Mouse (Mus musculus) retina, postnatal 1 day (tissue): ENCODE measurements at regions not wholly inside any gene's neighbourhood (a gene's known extent, or its start where the extent isn't known, plus 50 kb on each side); places are given as distances from the start of the nearest gene placed in this dataset.

Experiments used
- DNase-seq: peaks from one replicate; pipeline ENCODE4 v3.0.0-alpha.2; 2012

- DNase-seq = peak; percentile 39
Measured at GRCm38 (mm10) chr6:111911997-111912396, 361.6 kb upstream of the Lmcd1 start.

DNA sequence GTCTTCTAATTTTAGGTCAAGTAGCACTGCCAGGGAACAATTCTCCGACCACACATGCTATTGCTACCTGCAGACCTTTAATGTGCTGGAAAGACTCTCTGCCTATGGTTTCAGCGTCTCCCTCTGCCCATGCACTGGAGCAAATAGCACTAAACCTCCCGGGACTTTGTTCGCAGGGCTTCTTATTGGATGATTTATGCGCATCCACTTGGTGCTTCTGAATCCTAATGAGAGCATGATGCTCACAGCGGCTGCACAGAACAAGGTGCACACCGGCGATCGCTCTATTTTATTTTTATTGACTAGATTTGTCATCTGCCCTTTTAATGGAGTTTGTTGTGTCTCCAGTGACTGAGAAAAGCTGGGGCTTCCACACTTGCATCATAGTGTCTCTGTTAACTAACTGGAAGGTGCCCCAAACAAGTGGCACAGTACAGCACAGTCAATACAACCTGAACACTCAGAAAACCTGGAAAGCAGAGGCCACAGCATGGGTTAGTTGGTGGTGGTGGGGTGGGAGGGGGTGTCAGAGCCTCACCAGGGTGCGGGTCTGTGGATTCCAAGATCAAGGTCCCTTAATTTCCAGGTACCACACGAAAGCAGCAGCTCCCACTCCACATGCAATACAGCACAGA lies 359.7 kb upstream of the Lmcd1 start:
- DNase-seq = no peak

DNA sequence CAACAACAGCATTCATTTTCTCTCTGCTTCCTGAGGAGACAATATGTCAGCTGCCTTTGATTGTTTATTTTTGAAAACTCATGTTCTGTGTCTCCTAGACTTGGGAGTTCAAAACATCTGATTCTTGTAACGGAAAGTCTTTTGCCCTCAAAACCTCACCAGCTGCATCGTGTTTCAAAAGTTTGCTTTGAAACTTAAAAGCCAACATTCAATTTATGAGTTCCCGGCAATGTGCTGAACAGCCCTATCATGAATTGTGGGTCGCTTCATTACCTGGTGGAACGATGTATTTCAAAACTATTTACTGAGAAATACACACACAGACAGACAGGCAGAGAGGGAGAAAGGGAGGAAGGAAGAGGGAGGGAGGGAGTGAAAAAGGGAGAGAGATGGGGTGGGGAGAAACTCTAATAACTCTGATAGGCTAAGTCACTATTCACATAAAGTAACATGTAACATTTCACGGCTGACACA lies 356.3 kb upstream of the Lmcd1 start:
- no peak for DNase-seq

- DNase-seq = no peak
Measured at GRCm38 (mm10) chr6:111917868-111918597, 355.5 kb upstream of the Lmcd1 start.

- no peak for DNase-seq
Measured at GRCm38 (mm10) chr6:111932596-111932995, 341.0 kb upstream of the Lmcd1 start.

- peak; percentile 80 for DNase-seq
Measured at GRCm38 (mm10) chr6:111954401-111954800, 319.2 kb upstream of the Lmcd1 start.

GRCm38 (mm10) chr6:111965766-111966165 lies 307.8 kb upstream of the Lmcd1 start:
- DNase-seq = no peak

GRCm38 (mm10) chr6:111985452-111985851 lies 288.1 kb upstream of the Lmcd1 start:
- DNase-seq = no peak

DNA sequence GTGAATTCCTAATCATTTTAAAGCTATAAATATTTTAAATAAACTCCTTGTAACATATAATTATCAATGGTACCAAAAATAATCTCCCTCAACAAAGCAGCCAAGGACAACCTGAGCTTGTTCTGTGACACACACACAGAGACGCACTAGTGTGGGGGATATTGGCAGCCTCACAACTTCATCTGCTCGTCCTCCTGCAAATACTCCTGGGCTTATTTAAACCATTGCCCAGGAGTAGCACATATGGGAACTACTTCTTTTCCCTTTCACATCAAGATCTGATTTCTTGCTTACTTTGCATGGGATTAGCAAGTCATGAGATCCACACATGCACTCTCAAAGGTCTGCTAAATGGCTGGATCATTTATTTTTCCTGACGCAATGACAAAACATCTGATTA lies 277.7 kb upstream of the Lmcd1 start:
- no peak for DNase-seq

DNA sequence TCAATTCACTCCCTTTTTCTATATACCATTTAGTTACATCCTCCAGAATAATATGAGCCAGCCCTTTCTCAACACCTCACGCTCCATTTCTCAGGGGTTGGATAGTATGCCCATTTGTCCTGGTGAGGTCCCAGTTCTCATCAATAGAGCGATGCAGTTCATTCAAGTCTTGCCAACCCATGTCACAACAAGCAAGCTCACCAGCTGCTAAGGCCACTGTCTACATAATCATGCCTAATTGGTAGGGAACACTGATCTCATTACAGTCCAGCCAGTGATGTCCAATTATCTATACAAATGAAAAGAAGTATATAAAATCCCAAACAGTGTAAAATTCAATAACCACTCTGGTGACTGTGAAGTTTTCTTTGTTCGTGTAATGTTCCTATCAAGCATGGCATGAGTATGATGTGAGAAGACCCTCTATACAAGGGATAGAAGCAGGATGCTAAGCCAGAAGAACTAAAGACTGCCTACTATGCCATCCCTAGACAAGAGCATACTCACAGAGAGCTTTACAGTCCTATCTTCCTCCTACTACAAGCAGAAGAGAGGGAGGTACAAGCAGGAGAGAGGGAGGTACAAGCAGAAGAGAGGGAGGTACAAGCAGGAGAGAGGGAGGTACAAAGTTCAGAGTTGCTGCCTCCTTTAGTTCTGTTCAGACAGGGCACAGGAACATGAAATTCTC lies 269.6 kb upstream of the Lmcd1 start:
- peak; percentile 91 for DNase-seq

DNA sequence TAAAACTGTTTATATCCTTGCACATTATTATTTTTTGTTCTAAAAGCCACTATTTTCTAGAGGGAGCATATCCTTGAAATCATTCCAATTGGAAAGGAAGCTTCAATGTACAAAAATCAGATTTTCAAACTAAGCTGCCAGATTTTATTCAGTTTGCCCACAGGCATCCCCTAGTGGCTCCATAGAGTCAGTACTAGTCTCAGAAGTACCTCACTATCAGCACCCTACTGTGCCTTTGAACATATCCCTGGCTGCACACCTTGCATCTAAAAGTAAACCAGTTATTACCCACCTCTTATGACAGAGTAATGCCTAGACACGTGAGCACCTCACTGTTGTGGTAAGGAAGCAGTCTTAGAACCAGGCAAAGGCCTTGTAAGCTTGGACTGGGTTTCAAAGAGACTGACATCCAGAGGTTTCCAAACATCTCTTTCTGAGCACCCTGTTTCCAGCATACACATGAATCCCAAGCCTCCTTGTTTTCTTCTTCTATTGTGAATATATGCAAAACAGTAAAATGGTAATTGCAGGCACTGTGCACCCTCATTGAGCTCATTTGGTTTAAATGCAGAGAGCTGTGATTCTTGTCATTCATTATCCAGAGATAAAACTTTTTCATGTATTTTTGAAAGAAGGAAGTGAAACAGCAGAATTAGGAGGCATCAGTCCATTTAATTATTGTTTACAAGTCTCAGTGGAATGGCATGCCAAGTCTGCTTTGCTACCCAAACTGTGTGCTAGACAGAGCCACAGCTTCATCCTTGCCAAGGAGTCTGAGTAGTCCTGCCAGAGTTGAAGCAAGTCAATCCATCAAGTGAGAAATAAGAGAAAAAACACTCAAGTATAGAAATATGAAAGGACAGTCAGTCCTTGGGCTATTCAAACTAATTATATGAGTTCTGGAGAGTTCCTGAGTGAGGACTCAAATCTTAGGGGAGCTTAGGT lies 247.0 kb upstream of the Lmcd1 start:
- DNase-seq = no peak

DNA sequence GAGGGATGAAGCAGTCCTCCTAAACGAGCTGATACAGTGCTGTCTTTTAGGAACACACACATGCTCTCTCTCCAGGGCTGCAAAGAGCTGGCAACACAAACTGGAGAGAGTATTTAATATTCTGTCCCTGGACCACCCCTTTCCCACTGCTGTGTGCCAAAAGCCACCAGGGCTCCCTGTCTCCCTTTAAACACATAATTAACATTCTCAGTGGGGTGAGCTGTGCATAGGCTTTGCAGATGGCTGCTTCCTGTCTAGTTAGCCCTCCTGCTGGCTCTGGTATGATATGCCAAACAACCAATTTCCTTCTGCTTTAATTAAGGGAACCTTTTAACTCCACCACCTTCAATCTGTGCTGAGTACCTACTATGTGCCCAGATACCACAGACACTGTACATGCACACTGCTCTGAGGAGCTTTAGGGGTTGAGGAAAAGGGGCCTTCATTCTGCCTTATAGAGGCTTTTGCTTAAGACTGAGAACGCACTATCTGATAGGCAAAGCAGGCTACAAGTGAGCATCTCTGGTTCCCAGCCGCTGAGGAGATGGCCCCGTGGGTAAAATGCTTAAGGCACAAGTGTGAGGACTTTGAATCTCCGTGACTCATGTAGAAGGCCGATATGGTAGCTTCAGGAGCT lies 222.9 kb upstream of the Lmcd1 start:
- DNase-seq = peak; percentile 3

- no peak for DNase-seq
Measured at GRCm38 (mm10) chr6:112052193-112052592, 221.4 kb upstream of the Lmcd1 start.

DNA sequence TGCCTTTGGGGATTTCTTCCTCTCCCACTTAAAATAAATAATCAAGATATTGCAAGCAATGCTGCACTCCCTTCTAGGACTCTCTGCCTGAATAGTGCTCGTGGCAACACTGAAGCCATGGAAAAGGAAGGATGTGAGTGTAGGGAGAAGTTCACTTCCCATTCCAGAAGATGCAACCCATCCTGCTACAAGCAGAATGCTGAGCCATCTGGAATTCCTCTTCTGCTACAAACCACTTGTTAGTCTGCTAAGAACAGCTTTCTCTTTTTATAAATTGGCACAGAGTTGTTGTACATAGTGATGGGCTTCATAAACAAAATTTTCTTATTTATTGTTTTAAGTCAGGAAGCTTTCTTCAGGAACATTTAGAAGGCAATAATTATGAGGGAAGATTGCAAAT lies 215.7 kb upstream of the Lmcd1 start:
- no peak for DNase-seq

DNA sequence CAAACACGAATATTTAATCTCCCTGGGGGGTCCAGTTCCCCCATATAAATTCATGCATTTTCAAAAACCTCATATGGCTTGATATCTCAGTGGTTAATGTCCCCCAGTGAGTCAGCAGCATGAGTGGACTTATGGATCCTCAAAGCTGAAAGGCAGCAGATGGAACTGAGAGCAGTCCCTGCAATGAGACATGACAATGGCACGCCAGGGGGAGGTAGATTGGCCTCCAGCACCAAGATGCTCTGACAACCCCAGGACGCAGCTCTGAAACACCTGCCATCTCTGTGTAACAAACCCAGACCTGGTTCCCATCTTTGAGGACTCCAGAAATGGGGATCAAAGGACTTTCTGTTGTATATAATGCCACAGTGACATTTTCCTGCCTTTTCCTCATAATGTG lies 210.6 kb upstream of the Lmcd1 start:
- no peak for DNase-seq

- DNase-seq = no peak
Measured at GRCm38 (mm10) chr6:112090597-112090996, 183.0 kb upstream of the Lmcd1 start.

GRCm38 (mm10) chr6:112091125-112091763 lies 182.3 kb upstream of the Lmcd1 start:
- DNase-seq = peak; percentile 75

- peak; percentile 36 for DNase-seq
Measured at GRCm38 (mm10) chr6:112093300-112093699, 180.3 kb upstream of the Lmcd1 start.

- no peak for DNase-seq
Measured at GRCm38 (mm10) chr6:112097699-112098098, 175.9 kb upstream of the Lmcd1 start.

GRCm38 (mm10) chr6:112108651-112109050 lies 164.9 kb upstream of the Lmcd1 start:
- DNase-seq = no peak

- peak; percentile 24 for DNase-seq
Measured at GRCm38 (mm10) chr6:112119180-112119579, 154.4 kb upstream of the Lmcd1 start.

DNA sequence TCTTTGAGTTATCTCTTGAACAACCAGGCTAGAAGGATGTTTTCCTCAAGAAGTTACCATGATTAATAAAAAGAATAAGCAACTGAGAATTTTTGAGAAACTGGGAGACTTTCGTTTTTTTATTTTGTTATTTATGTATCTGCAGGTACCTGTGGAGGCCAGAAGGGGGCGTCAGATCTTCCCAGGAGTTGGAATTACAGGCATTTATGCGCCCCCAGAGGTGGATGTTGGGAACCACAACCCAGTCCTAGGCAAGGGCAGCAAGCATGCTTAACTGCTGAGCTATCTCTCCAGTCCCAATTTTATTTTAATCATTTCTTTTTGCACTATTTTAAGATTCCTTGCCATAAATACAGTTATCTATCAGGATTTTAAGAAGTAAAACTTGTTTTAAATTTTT lies 140.0 kb upstream of the Lmcd1 start:
- peak; percentile 41 for DNase-seq
